Mouse (Mus musculus) neutrophil, adult 5-6 weeks (primary cell): ENCODE data around the gene Rab11fip2. TPM values are rescaled to one million over a fixed set of nuclear protein-coding genes. Genes with fewer than 3 reads are reported as not detected.

Source experiments
- ATAC-seq: fragments of 151-379, 151-347 bp; 2 replicates; pipeline ENCODE4 v1.8.0; 2017; ENCODE audit warnings: mild to moderate bottlenecking, moderate TSS enrichment; ENCODE audit not compliant: insufficient number of reproducible peaks, poor library complexity, low FRiP score, severe bottlenecking; ENCODE audit errors: extremely low read depth
- total RNA-seq: library from RNA; stranded (forward); fragments of 200-1000 nt; gene quantifications from 2 replicates; pipeline ENCODE4 v1.2.3, GENCODE M21; 2017

Gene Rab11fip2
- total RNA-seq, 1 experiment from 2014 or later, result 34.0 TPM

DNA sequence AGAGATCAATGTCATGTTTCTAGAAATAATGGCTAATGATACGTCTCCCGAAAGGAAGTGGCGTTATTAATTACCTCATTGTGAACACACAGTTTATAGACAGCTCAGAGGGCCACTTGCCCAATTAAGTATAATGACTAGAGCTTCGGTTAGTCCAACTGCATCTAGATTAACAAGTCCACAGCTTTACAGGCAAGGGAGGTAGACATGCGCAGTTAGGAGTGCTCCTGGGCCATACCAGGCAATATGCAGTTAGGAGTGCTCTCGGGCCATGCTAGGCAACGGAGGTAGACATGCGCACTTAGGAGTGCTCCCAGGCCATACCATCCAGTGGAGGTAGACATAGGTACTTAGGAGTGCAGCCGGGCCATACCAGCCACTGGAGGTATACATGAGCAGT, 76.8 kb downstream of the Rab11fip2 start:
- ATAC-seq, result no peak

DNA sequence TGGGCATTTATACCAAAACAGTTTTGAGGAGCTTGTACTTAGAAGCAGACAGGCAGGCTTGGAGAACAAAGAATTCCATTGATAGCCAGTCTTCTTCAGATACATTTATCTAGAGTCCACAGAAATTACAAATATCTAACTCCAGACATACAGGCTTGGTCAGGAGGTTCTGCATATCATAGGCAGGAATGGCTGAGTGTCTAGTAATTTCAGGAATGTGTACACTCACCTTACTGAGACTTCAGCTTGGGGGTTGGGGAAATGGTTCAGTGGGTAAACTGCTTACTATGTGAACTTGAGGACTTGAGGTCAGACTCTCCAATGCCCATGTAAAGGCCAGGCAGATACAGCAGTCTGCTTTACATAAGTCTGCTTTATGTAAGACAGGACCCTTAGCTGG, 81.0 kb downstream of the Rab11fip2 start:
- ATAC-seq, result no peak

DNA sequence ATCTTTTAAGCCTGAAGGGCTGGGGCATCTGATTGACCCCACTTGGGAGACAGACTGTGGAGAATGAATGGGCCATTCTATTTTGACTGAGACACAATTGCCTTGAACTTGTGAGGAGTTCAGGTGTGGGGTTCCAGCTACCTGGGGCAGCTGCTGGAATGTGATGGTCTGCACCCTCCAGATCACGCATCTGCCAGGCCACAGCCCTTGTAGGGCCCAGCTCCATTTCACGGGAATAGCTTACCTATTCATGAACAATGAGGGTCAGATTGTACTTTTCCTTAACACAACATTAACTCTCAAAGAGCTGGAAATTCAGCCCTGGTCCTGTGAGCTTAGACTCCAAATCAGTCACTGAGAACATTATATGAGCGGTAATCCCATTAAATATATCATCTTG, 82.7 kb downstream of the Rab11fip2 start:
- no peak for ATAC-seq

DNA sequence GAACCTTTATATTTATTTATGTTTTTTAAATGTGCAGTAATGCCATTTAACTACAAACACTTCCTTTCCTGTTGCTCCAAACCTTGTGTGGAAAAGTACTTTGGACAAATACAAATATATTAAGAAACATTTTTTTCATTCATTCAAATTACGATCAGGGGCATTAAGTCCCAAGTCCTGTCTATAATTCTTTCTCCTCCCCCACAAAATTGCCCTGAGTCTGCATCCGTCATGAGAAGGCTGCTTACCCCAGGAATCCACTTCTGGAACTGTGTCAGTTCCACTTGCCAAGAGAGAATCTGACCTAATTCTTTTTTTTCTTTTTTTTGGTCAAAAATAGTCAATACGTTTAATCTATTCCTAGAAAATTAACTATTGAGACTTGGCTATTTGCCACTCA, 90.4 kb downstream of the Rab11fip2 start:
- no peak for ATAC-seq
